Mouse (Mus musculus): ENCODE data around the gene Etv4. TPM values are rescaled to one million over a fixed set of nuclear protein-coding genes. Genes with fewer than 3 reads are reported as not detected.

Etv4 gene
- polyA plus RNA-seq (2017; shearing (Covaris generic)): 1 to 10 TPM in 1 of 2 experiments, not detected in 1; 1.0 TPM

- ATAC-seq: peak; percentile 90
Measured at GRCm38 (mm10) chr11:101785143-101785851, at the start of gene Etv4. Gene Etv4 (minus strand): TSS chr11:101785371.

GRCm38 (mm10) chr11:101832001-101832400 is 46.8 kb upstream of the Etv4 start:
- ATAC-seq: no peak

- no peak for ATAC-seq
Measured at GRCm38 (mm10) chr11:101830616-101831015, 45.4 kb upstream of the Etv4 start.

GRCm38 (mm10) chr11:101830112-101830511 is 44.9 kb upstream of the Etv4 start:
- no peak for ATAC-seq

GRCm38 (mm10) chr11:101828718-101829117 is 43.5 kb upstream of the Etv4 start:
- ATAC-seq: no peak

- no peak for ATAC-seq
Measured at GRCm38 (mm10) chr11:101823210-101823609, 38.0 kb upstream of the Etv4 start.

- no peak for ATAC-seq
Measured at GRCm38 (mm10) chr11:101820899-101821298, 35.7 kb upstream of the Etv4 start.

GRCm38 (mm10) chr11:101819853-101820252 is 34.7 kb upstream of the Etv4 start:
- no peak for ATAC-seq

- no peak for ATAC-seq
Measured at GRCm38 (mm10) chr11:101815103-101816085, 30.2 kb upstream of the Etv4 start.

GRCm38 (mm10) chr11:101814375-101815102 is 29.4 kb upstream of the Etv4 start:
- no peak for ATAC-seq

GRCm38 (mm10) chr11:101813259-101813658 is 28.1 kb upstream of the Etv4 start:
- no peak for ATAC-seq

- no peak for ATAC-seq
Measured at GRCm38 (mm10) chr11:101809060-101809828, 24.1 kb upstream of the Etv4 start.

- ATAC-seq: no peak
Measured at GRCm38 (mm10) chr11:101807266-101807665, 22.1 kb upstream of the Etv4 start.

GRCm38 (mm10) chr11:101806741-101807140 is 21.6 kb upstream of the Etv4 start:
- no peak for ATAC-seq

- no peak for ATAC-seq
Measured at GRCm38 (mm10) chr11:101805113-101805704, 20.0 kb upstream of the Etv4 start.

- no peak for ATAC-seq
Measured at GRCm38 (mm10) chr11:101801386-101801785, 16.2 kb upstream of the Etv4 start.

GRCm38 (mm10) chr11:101798083-101798482 is 12.9 kb upstream of the Etv4 start:
- no peak for ATAC-seq

GRCm38 (mm10) chr11:101797355-101797754 is 12.2 kb upstream of the Etv4 start:
- ATAC-seq: no peak

- no peak for ATAC-seq
Measured at GRCm38 (mm10) chr11:101790811-101791526, 5.8 kb upstream of the Etv4 start.

GRCm38 (mm10) chr11:101787432-101787831 is 2.3 kb upstream of the Etv4 start:
- no peak for ATAC-seq

- no peak for ATAC-seq
Measured at GRCm38 (mm10) chr11:101786651-101787050, 1.5 kb upstream of the Etv4 start.
